Mouse (Mus musculus) ES-CJ7 (cell line): ENCODE data around the gene Odr4.

Source experiments
- DNase-seq: peaks from one replicate; pipeline ENCODE4 v3.0.0; 2011; ENCODE audit warnings: low read depth, low spot score

Gene Odr4

DNA sequence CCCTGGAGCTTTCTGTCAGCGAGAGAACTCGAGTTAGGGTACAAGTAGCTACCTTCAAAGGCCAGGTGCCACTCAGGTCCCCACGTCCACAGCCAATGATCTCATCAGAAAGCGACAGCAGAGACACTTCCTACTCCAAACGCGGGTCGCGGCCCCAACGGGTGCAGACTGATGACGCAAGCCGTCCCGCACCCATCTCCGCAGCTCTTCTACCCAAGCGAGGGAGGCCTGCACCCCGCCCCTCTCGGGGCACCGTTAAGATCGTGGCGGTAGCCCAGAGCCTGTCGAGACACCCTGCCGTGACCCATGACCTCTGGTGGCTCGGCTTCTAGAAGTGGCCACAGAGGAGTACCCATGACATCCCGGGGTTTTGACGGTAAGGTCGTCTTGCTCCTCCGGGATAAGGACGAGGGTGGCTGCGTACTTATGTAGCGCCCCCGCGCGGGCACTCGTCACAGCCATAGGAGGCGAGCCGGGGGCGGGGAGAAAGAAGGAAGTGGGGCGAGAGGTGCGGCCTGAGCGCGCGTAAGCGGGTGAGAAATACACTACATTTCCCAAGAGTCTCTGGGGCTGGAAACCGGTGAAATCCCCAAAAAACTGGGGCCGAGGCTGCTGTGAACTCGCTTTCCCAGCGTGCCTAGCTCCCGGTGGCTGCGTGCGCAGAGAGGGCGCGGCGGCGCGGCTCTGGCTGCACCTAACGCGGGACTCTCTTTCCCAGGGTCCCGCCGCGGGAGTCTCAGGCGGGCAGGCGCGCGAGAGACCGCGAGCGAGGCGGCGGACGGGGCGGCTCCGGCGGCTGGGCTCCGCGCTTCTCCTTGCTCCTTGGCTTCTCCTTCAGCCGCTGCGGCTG lies at the start of gene Odr4, which contains the start of gene Tpr:
Gene Odr4, minus strand, starts transcription at position 443 of the 850 bp plus-strand sequence.
Gene Tpr, plus strand, starts transcription at position 201 of the 850 bp plus-strand sequence.
- peak; percentile 100 for DNase-seq

DNA sequence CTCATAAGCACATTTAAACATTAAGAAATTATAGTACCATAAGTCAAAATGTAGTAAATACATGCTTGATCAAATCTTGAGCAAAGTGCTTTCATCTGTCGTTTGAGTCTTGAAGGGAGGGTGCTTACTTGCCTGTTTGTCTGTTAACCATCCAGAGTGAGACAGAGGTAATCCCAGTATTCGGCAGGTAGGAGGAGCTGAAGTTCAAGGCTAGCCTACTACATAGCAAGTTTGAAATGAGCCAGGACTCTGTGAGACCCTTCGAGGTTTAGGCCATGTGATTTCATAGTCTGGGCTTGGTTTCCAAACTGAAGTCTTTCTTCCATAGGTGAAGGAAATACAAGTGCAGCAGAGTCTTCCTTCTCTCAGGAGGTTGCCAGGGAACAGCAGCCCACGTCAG lies 48.9 kb upstream of the Odr4 start:
- DNase-seq: peak; percentile 72

DNA sequence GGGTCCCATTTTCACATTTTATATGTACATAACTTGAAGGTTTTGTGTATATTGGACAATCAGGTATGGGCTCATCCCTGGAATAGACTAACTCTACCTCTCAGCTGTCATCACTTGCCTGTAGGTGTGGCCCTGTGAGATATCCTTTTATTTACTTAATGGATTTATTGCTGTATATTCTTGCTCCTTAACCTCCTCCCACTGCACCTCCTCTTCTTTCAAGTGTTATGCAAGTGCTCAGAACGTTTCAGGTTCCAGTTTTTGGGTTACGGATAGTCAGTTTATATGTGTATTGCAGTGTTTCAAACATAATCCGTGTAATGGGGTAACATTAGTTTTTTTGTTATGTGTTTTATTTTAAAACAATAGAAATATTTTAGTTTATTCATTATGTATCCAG lies 45.8 kb upstream of the Odr4 start:
- no peak for DNase-seq

DNA sequence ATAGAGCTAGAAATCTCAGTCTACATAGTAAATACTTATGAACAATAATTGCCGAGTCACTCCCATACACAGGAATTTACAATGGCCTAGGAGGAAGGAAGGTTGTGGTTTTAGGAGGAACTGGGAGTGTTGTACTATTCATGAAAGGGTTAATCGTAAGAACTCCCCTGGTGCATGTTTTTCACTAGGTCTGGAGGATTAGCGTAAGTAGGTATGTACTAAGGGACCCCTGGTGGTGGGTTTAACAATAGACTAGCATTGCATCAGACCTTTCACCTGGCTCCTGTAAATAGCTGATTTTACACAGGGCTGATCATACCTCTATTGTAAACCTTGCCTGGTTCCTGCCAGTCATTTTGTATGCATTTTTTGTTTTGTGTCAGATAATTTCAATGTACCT lies 33.3 kb upstream of the Odr4 start:
- DNase-seq: peak; percentile 81

DNA sequence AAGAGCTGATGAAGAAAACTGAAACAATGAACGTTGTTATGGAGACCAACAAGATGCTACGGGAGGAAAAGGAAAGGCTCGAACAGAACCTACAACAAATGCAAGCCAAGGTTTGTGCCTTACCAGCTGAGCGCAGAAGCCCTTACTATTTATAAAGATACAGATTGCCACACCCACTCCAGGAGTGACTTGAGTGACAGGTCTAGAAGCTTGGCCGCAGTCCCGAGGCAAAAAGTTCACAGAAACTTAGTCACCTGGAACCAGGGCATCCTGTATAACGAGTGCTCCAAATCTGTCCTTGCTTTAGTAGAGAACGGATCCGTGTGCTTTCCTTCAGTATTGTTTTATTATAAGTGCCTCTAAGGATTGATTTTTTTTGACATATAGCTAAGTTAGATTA lies 32.8 kb upstream of the Odr4 start:
- no peak for DNase-seq

DNA sequence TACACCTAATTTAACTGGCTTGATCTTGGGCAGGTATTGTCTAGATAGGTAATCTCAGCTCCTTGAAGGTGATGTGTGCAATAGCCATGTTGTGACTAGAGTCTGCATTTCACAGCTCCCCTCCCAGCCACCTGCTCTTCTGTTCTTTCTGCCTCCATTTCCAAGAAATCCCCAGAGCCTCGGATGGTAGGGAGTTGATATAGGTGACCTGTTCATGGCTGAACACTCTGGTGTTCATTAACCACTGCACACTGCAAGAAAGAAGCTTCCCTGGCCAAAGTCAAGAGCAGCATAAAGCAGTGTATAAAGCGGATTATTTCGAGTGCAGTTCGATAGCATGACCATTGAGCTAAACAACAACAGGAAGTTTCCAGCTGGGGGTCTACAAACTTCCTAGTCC lies 25.5 kb upstream of the Odr4 start:
- no peak for DNase-seq

DNA sequence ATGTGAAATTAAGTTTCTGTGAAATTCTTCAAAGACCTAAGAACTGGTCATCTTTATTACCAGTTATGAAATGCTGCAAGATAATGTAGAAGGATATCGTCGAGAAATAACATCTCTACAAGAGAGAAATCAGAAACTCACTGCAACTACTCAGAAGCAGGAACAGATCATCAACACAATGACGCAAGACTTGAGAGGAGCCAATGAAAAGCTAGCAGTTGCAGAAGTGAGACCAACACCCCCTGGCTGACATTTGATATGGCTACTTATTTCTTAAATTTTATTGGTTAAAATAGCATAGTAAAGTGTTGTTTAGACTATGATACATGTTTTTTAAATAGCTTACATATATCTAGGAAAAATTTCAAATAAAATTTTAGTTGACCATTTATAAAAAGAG lies 23.1 kb upstream of the Odr4 start:
- no peak for DNase-seq

DNA sequence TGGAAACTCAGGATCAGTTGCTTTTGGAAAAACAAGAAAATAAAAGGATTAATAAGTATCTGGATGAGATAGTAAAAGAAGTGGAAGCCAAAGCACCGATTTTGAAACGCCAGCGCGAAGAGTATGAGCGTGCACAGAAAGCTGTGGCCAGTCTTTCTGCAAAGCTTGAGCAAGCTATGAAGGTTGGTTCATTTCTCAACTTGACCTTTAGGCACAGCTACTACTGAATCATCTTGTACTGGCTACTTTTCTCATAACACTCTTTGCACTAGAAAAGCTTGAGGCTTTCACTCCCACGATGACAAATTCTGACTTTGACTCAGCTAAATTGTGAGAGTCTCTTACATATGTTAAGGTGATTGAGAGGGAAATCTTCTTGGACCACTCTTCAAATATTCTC lies 17.1 kb upstream of the Odr4 start:
- DNase-seq: no peak

DNA sequence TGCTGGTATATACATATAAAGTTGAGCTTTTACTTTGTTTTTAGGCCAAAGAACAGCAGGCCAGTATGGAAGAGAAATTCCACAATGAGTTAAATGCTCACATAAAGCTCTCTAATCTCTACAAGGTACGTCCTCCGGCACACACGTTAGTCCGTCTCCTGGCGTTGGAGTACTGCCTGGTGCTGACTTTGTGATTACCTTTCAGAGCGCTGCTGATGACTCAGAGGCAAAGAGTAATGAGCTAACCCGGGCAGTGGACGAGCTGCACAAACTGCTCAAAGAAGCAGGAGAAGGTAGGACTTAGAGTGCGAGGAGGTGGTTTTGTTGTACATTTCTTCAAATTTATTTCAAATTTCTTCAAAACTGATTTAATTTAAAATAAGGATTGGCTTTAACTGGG lies 14.4 kb upstream of the Odr4 start:
- DNase-seq: no peak

DNA sequence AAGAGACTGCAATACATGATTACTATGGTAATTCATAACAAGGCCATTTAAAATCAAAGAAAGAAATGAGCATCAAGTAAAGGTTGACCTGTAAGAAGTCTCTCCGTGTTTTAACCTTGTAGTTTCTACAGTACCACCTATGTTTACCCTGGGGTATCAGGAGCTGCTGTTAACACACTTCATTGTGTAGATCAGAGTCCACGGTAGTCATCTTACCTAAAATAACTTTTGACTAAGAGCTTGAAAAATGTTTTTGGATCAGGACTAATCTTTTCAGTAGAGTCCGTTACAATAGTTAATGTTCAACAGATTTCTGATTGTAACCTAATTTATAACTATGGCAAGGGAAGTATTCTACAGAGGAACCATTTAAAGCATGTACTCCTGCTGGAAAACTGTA lies 11.7 kb upstream of the Odr4 start:
- DNase-seq: no peak

DNA sequence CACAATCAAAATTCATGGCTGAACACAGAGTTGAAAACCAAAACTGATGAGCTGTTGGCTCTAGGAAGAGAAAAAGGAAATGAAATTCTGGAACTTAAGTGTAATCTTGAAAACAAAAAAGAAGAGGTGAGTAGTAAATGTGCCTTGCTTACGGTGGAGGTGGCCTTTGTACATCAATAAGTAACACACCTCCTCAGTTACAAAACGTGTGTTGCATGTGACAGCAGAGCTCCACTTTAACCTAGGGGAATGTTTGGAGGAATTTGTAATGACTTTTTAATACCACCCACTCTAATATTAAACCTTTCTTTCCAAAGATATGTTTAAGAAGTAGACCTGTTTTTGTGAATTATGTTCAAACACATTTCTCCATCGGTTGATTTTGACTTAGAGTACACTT lies 11.0 kb upstream of the Odr4 start:
- no peak for DNase-seq

DNA sequence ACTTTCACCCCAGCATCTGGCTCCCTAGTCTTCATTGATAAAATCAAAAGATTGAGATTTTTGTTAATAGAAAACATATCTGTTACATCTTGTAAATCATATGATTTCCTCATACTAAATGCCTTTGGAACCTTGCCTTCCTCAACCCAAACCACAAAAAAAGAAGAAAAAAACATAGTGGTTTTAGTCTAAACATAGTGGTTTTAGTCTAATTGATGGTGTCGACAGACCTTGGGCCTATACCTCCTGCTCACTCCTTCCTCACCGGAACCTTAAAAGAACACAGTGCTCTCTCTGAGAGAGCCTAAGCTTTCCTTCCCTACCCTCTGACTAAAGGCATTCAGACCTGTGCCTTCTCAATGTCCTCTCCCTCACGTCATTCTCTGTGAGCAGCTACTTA lies 3.1 kb upstream of the Odr4 start:
- DNase-seq: no peak

DNA sequence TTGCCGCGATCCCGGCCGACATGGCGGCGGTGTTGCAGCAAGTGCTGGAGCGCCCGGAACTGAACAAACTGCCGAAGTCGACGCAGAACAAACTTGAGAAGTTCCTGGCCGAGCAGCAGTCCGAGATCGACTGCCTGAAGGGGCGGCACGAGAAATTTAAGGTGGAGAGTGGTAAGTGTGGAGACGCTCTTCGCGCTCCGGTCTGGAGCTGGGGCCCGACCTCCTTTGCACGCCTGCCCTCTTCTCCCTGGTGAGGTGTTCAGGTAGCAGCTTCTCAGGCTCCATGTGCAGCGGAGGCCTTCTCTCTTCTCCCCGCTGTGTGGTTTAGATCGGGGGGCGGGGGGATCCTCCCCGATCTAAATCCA lies 590 bp upstream of the Odr4 start:
- no peak for DNase-seq

DNA sequence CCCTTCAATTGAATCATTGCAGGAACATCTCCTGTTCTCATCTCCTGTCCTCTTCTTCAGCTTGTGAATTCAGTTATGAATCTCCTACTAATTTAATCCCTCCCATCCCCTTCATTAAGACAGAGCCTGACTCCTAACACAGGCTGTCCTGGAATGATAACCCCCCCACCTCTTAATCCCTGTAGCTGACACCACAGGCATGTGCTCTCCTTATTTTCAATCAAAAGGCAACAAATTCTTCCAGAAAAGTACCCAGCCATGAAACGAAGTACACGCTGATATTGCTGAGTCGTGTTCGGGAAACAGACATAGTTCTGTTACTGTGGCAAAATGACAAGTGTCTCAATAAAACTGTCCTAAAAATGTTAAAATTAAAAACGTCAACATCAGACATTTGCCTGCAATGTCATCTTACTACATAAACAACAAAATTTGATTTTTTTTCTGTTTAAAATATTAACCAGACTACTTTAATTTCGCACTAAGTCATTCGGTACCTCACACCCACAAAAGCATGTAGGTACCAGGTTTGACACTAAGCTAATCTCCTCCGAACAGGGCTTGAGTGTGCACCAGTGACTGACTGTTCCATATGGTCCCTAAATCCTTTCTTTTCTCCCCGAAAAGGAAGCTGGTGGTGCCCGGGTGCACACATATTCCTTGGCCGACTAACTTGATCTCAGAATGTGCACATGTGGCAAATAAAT lies 796 bp downstream of the Odr4 start:
- no peak for DNase-seq

DNA sequence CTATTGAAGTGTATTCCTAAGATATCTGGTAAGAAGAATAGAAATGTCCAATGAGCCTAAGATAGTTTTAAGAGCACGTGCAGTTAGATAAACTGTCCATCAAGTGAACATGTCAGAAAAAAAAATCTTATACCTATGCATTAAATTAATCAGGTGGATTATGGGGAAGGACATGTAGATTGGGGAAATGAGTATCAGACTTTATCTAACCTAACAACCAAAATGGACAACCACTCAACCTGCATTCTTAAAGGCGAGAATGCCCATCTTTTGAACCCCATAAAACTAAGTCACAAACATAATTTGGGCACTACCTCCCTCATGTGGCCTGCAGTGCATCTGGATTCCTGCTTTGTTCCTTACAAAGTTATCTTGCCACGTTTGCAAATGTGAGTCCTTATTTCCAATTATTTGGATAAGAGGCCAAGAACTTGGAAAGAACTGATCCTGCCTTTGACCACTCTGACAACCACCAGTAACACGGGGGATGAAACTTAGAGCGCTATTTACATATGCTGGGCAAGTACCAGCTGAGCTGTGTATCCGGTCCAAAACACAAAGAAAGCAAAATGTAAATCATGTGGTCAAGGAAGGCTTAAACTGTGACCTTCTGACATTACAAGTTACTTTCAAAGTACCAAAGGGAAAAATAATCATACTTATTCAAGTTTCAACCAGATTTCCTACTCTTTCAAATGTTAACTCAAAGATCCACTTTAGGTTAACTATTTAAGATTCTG lies 3.3 kb downstream of the Odr4 start:
- DNase-seq: no peak

DNA sequence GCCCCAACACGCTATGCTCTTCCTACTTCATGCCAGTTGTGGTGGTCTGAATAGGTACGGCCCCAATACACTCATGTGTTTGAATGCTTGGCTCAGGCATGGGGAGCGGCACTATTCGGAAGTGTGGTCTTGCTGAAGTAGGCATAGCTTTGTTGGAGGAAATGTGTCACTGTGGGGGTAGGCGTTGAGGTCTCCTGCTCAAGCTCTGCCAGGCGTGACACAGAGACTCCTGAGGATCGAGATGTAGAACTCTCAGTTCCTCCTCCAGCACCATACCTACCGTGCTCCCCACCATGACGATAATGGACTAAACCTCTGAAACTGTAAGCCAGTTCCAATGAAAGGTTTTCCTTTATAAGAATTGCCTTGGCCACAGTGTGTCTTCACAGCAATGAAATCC lies 5.3 kb downstream of the Odr4 start:
- no peak for DNase-seq

DNA sequence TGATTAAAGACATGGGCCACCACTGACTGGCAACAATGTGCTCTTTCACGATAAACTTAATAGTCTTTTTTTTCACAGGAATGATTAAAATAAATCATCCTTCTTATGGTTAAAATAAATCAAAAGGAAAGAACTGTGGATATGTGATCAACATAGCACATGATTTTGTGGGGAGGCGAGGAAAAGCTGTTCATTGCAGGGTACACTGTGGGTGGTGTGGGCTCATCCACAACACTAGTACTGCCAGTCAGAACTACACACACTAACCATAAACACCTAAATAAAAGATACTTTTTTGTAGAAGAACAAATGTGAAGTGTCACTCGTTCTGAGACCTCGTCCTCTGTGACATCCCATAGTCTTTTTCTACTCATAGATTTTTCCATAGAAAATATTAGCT lies 8.7 kb downstream of the Odr4 start:
- DNase-seq: no peak

DNA sequence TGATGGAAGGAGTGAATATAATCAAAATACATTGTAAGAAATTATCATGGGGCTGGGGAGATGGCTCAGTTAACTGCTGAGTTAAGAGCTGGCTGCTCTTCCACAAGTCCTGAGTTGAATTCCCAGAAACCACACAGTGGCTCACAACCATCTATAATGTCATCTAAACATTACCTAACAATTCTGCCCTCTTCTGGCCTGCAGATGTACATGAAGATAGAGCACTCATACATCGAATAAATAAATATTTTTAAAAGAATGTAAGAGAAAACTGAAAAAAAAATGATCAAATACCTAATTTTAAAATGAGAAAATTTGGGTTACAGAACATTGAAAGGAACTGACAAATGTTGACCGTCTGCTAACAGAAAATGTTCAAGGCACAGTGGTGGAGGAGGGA lies 18.6 kb downstream of the Odr4 start:
- DNase-seq: no peak

DNA sequence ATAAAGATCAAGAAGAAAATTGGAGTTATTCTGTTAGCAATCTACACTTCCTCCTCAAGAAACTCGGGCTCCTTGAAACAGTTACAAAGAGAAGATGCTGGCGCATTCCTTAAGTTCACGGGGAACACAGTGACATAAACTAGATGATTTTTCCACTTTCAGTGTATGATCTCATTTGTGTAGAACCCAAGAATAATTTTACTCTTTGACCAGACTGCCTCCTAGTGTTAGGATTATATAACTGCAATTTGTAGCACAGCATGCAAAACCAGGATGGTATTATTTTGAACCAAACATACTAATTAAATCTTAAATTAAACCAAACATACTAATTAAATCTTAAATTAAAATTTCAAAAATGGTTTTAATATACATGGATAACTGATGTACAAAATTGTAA lies 20.0 kb downstream of the Odr4 start:
- DNase-seq: peak; percentile 22

DNA sequence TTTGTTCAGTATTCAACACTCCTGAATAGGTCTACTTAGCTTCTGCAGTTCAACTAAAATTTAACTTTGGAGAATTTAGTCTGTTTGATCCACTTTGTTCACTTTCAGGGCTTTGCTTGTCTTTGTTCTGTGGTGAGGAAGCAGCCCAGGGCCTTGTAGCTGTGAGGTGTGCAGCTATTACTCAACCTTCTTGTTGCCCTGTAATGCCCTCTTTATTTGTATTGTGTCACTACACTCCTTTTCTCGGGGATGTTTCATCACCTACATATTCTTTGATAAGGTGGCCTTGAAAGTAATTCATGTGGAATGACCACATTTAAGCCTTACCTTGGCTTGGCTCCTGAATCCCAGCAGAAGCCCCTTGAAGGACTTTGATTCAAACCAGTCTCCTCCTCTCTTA lies 32.0 kb downstream of the Odr4 start:
- DNase-seq: no peak

DNA sequence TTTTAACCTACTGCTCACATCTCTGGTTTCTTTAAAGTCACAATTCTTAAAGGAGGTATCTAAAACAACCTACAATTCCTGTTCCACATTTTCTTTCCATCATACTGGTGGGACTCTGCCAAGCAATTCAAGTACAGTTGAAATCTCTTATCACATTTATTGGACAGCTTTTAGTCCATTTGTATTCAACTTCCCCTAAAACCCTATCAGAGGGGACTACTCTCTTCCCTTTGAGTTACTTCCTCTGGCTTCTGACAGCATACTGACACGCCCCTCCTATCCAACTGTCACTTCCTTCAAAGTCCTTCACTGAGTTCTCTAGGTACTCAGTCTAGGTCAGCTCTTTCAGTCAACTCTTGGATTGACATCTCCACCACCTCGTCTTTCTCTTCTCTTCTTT lies 57.8 kb downstream of the Odr4 start:
- no peak for DNase-seq

DNA sequence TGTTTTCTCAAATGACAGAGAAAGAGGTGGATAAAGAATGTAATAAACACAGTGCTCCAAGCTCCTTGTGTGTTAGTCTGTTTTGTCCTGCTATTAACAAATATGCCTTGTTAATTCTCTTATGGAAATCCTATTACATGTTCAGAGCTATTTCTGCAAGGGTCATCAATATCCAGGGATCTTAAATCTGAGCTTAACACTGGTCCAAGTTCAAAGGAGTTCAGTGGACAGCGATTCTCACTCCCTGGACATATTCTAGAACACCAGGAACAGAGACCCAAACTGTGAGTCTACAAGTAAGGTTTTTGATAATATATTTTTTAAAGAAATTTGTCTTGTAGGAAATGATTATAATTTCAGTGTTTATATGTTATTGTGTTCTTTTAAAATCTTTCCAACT lies 73.7 kb downstream of the Odr4 start, which contains the start of gene Pdc:
Gene Pdc, plus strand, starts transcription at position 213 of the 400 bp plus-strand sequence.
- DNase-seq: no peak
